8 mouse cellular contexts compared by ENCODE assay signal in the genomic region with DNA sequence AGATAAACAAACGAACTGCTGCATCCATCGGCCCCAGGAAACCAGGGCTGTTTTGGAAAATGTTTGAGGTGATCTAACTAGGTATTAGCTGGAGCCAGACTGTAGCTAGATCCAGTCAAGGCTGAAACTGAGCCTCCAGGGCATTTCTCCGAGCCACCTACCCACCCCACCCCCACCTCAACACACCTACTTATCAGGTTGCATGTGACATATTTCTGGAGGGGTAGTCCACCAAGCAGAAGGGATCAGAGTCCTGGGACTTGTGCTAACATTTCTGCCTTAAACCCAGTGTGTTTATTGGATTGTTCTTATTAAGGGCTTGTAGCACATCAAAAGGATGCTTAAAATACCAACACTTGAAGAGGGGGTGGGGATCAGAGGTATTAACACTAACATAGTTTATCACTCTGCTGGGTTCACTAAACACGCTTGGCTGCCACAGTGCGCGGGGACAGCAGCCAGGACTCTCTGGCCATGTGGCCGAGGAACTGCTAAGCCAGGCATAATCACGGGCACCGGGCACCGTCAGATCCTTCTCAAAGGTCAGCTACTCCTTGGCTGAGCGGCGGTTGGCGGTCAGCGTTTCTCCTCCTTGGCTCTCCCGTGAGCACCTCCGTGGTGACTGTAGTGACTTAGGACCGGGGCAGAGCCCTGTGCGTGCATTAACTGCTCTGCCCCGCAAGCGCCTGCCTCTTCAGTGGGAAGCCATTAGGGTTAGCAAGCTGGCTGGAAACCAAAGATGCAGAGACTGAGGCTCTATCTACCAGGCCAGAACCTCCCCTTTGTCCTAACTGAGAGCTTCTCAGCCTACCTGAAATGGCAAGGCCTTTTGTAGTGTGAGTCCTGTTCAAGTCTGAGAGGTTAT.
DNase-seq lines count a peak whose midpoint lies in the region; ATAC-seq and TF ChIP-seq lines count a peak whose summit lies in the region.

No protein-coding gene starts in this region.

- H3K9ac ChIP-seq in embryonic facial prominence, embryonic 13.5 days = no peak overlapping the region; the same call in 1 of the 2 replicates

- H3K4me3 ChIP-seq in embryonic facial prominence, embryonic 13.5 days = no peak overlapping the region
- no peak overlapping the region for H3K4me3 ChIP-seq in thymus, adult 2 months (ENCODE audit: control insufficient read depth, insufficient read depth, low read length)

- peak overlapping the region; percentile 68 for H3K27ac ChIP-seq in embryonic facial prominence, embryonic 13.5 days
- H3K27ac ChIP-seq in thymus, adult 2 months (ENCODE audit: control insufficient read depth, insufficient read depth, low read length) = no peak overlapping the region

- no peaks in the 10 kb centered on the region for H3K9me3 ChIP-seq in embryonic facial prominence, embryonic 13.5 days

- 36% methylated on average over 20 of the region's 20 CpGs for WGBS in embryonic facial prominence, embryonic 13.5 days
- 89% methylated on average over 20 of the region's 20 CpGs for WGBS in thymus, adult 2 months

- 0 out of 2 replicates have a peak overlapping the region, but pooled peaks have one; percentile 14 for H3K4me2 ChIP-seq in embryonic facial prominence, embryonic 13.5 days

- no peaks in the 10 kb centered on the region for H3K36me3 ChIP-seq in embryonic facial prominence, embryonic 13.5 days
- H3K36me3 ChIP-seq in thymus, adult 2 months (ENCODE audit: control insufficient read depth, insufficient read depth, low read length) = peaks cover 15% of the 10 kb centered on the region

- TF ChIP-seq CTCF in thymus, adult 2 months (IDR thresholded peaks at IDR 0.05; ENCODE audit: borderline replicate concordance, control insufficient read depth, extremely low read depth, insufficient read depth, low read length, poor library complexity) = no peak

- 0 out of 2 replicates have a peak, but pooled peaks cover 4% of the 10 kb centered on the region for H3K27me3 ChIP-seq in embryonic facial prominence, embryonic 13.5 days
- no peaks in the 10 kb centered on the region for H3K27me3 ChIP-seq in thymus, adult 2 months (ENCODE audit: control insufficient read depth, insufficient read depth, low read length)

- ATAC-seq in embryonic facial prominence, embryonic 13.5 days (ENCODE audit: insufficient number of reproducible peaks, insufficient read depth, low FRiP score, low TSS enrichment, low read depth) = peak; percentile 62
- no peak for ATAC-seq in CD4-positive, CD25-positive, alpha-beta regulatory T cell, adult 4 months

- intact Hi-C loops in heart, postnatal 36 days (cut with DNase I) = no loop called here

- peaks cover 43% of the 10 kb centered on the region for H3K4me1 ChIP-seq in embryonic facial prominence, embryonic 13.5 days
- H3K4me1 ChIP-seq in thymus, adult 2 months (replicated peaks; ENCODE audit: control insufficient read depth, insufficient read depth, low read length) = 0 out of 2 replicates have a peak, but pooled peaks cover 2% of the 10 kb centered on the region

- DNase-seq in adrenal gland, postnatal 10 days = peak; percentile 65
- DNase-seq in adrenal gland, adult 8-10 months = no peak
- peak; percentile 55 to 62 for DNase-seq in heart, postnatal 36 days
- DNase-seq in kidney, postnatal 4 days = peak; percentile 51 to 72
- no peak for DNase-seq in ovary, adult 18-20 months (ENCODE audit: low spot score)
- DNase-seq in thymus, adult 2 months = no peak

- no peak for TF ChIP-seq POLR2A in thymus, adult 2 months (IDR thresholded peaks at IDR 0.05; ENCODE audit: control insufficient read depth, extremely low read depth, insufficient read depth, low read length, poor library complexity)

Comparison
In these comparisons a context has a peak if more than half of its experiments do, and no peak if none do; other contexts are left out.
1. DNase-seq: peak in adrenal gland, postnatal 10 days (single experiment), heart, postnatal 36 days (2 of 2) and kidney, postnatal 4 days (2 of 2); none in adrenal gland, adult 8-10 months (single experiment), ovary, adult 18-20 months (single experiment) and thymus, adult 2 months (single experiment).